Mouse (Mus musculus) bone marrow macrophage, adult 2 months (primary cell): ENCODE results near the gene Trip4.

Experiments
- CTCF ChIP-seq: IDR thresholded peaks from 2 replicates; pipeline ENCODE4 v1.5.1; 2012; ENCODE audit warnings: low read depth, mild to moderate bottlenecking, low read length, moderate library complexity
- POLR2A ChIP-seq: IDR thresholded peaks from 2 replicates; pipeline ENCODE4 v1.6.1; 2012; ENCODE audit warnings: mild to moderate bottlenecking, low read depth, low read length, borderline replicate concordance

DNA sequence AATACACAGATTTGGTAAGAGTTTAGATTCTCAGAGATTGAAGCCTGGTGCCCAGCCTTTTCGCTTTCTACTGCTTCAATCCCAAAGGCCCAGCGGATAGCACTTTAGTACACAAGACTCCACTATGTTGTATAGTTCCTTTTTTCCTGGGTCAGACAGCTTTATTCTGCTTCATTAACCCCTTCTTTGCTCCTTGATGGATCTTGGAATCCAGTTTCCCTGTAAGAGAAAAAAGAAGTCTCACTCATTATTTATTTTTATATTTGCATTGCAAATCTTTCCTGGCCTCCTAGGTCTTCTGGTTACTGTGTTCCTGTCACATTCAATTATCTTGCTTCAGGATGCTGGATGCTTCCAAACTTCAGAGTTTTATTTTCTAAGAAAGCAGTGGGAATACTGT lies 75.4 kb downstream of the Trip4 start:
- TF ChIP-seq POLR2A (no peak), CTCF (no peak)
